Mouse (Mus musculus): ENCODE data around the gene Wfdc1. TPM values are rescaled to one million over a fixed set of nuclear protein-coding genes. Genes with fewer than 3 reads are reported as not detected.

The Wfdc1 gene
- total and polyA plus RNA-seq, 2 experiments from 2014 or later = 8.5 to 11.6 TPM

DNA sequence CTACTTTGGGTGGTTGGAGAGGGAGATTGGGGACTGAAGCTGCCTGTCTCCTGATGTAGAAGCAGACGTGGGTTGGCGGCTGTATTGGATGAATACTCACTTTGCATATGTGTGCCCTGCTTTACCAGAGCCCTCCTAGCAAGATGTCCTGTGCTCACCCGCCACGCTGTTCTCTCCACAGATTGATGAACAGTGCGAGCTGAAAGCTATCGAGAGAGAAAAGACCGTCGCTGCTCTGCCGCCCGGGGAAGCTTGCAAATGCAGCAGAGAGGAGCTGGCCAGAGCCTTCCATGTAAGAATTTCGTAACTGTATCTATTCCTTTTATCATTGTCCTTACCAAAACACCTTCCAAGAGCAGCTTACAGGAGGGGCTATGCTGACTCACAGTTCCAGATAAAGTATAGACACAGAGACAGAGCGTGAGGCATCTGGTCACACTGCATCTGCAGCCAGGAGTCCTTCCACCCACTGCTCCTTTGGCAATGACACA, 52.9 kb downstream of the Wfdc1 start:
- ATAC-seq (ENCODE audit: low FRiP score) (no peak), DNase-seq (ENCODE audit: low spot score) (peak; percentile 5)
- no peak overlapping the region for H3K4me2 ChIP-seq (ENCODE audit: low read depth, low read length, poor library complexity, severe bottlenecking)
- H3K4me3 ChIP-seq (ENCODE audit: low read depth, low read length) = no peak overlapping the region
- H3K9me3 ChIP-seq (ENCODE audit: low read length) = no peaks in the 10 kb centered on the region
- no peaks in the 10 kb centered on the region for H3K36me3 ChIP-seq (ENCODE audit: insufficient read depth, low read length)
- WGBS = 56% methylated on average over 12 of the region's 12 CpGs
- H3K4me1 ChIP-seq (ENCODE audit: insufficient read depth, low read length) = no peaks in the 10 kb centered on the region
- H3K9ac ChIP-seq (replicated peaks; ENCODE audit: low read length, poor library complexity, severe bottlenecking) = no peak overlapping the region
- no peak for TF ChIP-seq CTCF (IDR thresholded peaks at IDR 0.05)
- no peaks in the 10 kb centered on the region for H3K27me3 ChIP-seq (ENCODE audit: insufficient read depth, low read length)
- no peak overlapping the region for H3K27ac ChIP-seq (ENCODE audit: low read depth, low read length)

DNA sequence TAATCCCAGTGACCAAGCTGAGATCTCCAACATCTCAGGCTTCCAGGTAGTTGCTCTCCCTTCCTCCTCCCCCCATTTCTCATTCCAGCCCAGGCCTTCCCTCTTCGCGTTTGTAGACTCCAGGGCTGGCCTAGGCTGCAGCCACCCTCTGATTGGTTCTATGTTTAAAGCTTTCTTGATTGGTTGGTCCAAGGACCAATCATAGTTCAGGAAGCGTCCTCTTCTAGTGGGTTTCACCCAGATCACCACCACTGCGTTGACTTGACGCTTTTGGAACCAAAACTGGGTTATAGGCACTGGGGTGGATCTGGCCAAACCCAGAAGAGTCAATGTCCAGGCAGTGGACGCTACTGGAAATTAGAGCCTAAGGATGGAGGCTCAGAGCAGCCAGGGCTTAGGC, 56.2 kb downstream of the Wfdc1 start:
- WGBS = 54% methylated on average over 6 of the region's 6 CpGs
- Histone ChIP-seq H3K4me3 (ENCODE audit: low read depth, low read length) (no peak overlapping the region), H3K4me2 (ENCODE audit: low read depth, low read length, poor library complexity, severe bottlenecking) (no peak overlapping the region), H3K9ac (replicated peaks; ENCODE audit: low read length, poor library complexity, severe bottlenecking) (no peak overlapping the region), H3K4me1 (ENCODE audit: insufficient read depth, low read length) (no peaks in the 10 kb centered on the region), H3K27ac (ENCODE audit: low read depth, low read length) (no peak overlapping the region), H3K36me3 (ENCODE audit: insufficient read depth, low read length) (no peaks in the 10 kb centered on the region), H3K27me3 (ENCODE audit: insufficient read depth, low read length) (no peaks in the 10 kb centered on the region), H3K9me3 (ENCODE audit: low read length) (no peaks in the 10 kb centered on the region)
- TF ChIP-seq CTCF (IDR thresholded peaks at IDR 0.05) = no peak
- DNase-seq (ENCODE audit: low spot score) = no peak
- ATAC-seq (ENCODE audit: low FRiP score) = no peak

DNA sequence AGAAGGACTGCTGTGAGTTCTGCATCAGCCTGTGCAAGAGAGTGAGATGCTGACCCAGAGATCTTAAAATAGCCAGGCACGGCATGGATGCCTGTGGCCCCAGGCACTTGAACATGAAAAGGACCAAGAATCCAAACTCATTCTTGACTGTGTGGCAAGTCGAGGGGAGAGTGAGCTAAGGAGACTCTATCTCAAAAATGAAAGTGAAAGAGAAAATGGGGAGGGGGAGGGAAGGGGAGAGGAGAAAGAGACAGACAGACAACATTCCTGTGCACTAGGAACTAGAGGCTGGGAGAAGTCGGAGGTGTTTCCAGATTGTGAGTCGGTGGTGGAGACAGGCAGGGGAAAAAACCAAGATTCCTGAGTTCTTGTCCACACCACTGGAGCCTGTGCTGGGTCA, 57.5 kb downstream of the Wfdc1 start:
- Histone ChIP-seq H3K27me3 (ENCODE audit: insufficient read depth, low read length) (no peaks in the 10 kb centered on the region), H3K36me3 (ENCODE audit: insufficient read depth, low read length) (no peaks in the 10 kb centered on the region), H3K4me2 (ENCODE audit: low read depth, low read length, poor library complexity, severe bottlenecking) (no peak overlapping the region), H3K9ac (replicated peaks; ENCODE audit: low read length, poor library complexity, severe bottlenecking) (no peak overlapping the region), H3K4me1 (ENCODE audit: insufficient read depth, low read length) (no peaks in the 10 kb centered on the region), H3K27ac (ENCODE audit: low read depth, low read length) (no peak overlapping the region), H3K9me3 (ENCODE audit: low read length) (no peaks in the 10 kb centered on the region), H3K4me3 (ENCODE audit: low read depth, low read length) (no peak overlapping the region)
- ATAC-seq (ENCODE audit: low FRiP score) = no peak
- no peak for DNase-seq (ENCODE audit: low spot score)
- 70% methylated on average over 4 of the region's 4 CpGs for WGBS
- TF ChIP-seq CTCF (IDR thresholded peaks at IDR 0.05) = no peak

DNA sequence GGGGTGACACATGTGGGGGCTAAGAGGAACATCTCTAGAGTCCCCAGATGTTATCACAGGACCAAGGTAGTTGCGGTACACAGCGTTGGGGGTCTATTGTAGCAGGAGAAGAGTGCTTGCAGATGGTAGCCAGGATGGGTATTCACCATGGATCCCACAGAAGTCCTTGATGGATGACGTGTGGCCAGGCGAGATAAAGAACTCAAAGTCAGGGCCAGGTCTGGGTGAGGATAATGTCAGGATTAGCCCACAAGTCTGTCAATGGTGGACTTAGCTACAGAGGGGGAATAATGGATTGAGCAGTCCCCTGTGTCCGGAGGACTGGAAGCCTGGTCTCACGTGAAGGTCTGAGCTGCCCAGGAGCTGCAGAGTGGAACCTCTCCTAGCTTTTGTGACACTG, 58.4 kb downstream of the Wfdc1 start:
- no peaks in the 10 kb centered on the region for H3K36me3 ChIP-seq (ENCODE audit: insufficient read depth, low read length)
- no peaks in the 10 kb centered on the region for H3K27me3 ChIP-seq (ENCODE audit: insufficient read depth, low read length)
- DNase-seq (ENCODE audit: low spot score) (no peak), ATAC-seq (ENCODE audit: low FRiP score) (no peak)
- no peak overlapping the region for H3K27ac ChIP-seq (ENCODE audit: low read depth, low read length)
- H3K9me3 ChIP-seq (ENCODE audit: low read length) = no peaks in the 10 kb centered on the region
- no peak for TF ChIP-seq CTCF (IDR thresholded peaks at IDR 0.05)
- no peak overlapping the region for H3K4me2 ChIP-seq (ENCODE audit: low read depth, low read length, poor library complexity, severe bottlenecking)
- H3K4me3 ChIP-seq (ENCODE audit: low read depth, low read length) = no peak overlapping the region
- H3K4me1 ChIP-seq (ENCODE audit: insufficient read depth, low read length) = no peaks in the 10 kb centered on the region
- WGBS = 73% methylated on average over 6 of the region's 6 CpGs
- H3K9ac ChIP-seq (replicated peaks; ENCODE audit: low read length, poor library complexity, severe bottlenecking) = no peak overlapping the region

DNA sequence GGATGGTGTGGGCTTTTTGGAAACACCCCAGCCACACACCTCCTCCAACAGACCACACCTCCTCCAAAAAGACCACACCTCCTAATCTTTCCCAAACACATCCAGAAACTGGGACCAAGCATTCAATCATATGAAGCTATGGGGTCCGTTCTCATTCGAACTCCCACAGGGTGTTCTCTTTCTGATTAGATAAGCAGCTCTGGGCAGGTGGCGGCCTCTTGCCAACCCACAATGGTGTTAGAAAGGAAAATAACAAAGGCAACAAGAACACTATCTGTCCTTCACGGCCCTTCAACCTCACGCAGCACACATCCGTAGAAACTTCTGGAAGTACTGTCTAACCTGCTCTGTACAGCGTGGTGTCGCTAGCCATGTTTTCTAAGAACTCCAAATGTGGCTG, 60.9 kb downstream of the Wfdc1 start:
- no peak for ATAC-seq (ENCODE audit: low FRiP score)

DNA sequence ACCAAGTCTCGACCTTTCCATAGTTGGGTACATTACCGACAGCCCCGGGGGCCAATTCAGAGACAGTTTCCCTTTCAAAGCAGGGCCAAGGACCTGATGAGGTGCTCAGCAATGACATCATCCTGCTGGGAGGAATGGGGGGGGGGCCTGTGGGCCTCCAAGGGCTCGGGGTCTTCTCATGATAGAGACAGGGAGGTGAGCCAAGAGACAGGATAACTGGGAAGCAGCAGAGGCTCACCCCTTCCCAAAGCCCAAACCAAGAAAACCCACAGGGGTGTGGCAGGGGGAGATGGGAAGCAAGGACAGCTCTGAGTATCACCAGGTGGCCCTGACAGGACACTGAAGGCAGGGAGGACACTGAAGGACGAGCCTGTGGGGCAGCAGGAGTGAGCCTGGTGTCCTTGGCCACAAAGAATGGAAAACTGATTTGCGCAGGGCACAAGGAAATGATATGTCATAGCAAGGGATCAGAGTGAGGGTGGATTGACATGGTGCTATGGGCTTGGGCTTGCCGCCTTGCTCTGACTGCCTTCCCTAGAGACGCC, 62.3 kb downstream of the Wfdc1 start:
- Histone ChIP-seq H3K9ac (replicated peaks; ENCODE audit: low read length, poor library complexity, severe bottlenecking) (no peak overlapping the region), H3K36me3 (ENCODE audit: insufficient read depth, low read length) (no peaks in the 10 kb centered on the region), H3K27me3 (ENCODE audit: insufficient read depth, low read length) (no peaks in the 10 kb centered on the region), H3K4me1 (ENCODE audit: insufficient read depth, low read length) (no peaks in the 10 kb centered on the region), H3K4me3 (ENCODE audit: low read depth, low read length) (no peak overlapping the region), H3K9me3 (ENCODE audit: low read length) (no peaks in the 10 kb centered on the region), H3K4me2 (ENCODE audit: low read depth, low read length, poor library complexity, severe bottlenecking) (no peak overlapping the region), H3K27ac (ENCODE audit: low read depth, low read length) (no peak overlapping the region)
- DNase-seq (ENCODE audit: low spot score) = no peak
- WGBS = 86% methylated on average over 8 of the region's 8 CpGs
- ATAC-seq (ENCODE audit: low FRiP score) = no peak
- no peak for TF ChIP-seq CTCF (IDR thresholded peaks at IDR 0.05)

More for the DNA sequence above, 60.9 kb downstream of the Wfdc1 start:
- no peaks in the 10 kb centered on the region for H3K4me1 ChIP-seq (ENCODE audit: insufficient read depth, low read length)
- H3K27me3 ChIP-seq (ENCODE audit: insufficient read depth, low read length) = no peaks in the 10 kb centered on the region
- no peak overlapping the region for H3K4me2 ChIP-seq (ENCODE audit: low read depth, low read length, poor library complexity, severe bottlenecking)
- H3K36me3 ChIP-seq (ENCODE audit: insufficient read depth, low read length) = no peaks in the 10 kb centered on the region
- WGBS = 90% methylated on average over 8 of the region's 8 CpGs
- H3K9ac ChIP-seq (replicated peaks; ENCODE audit: low read length, poor library complexity, severe bottlenecking) = no peak overlapping the region
- TF ChIP-seq CTCF (IDR thresholded peaks at IDR 0.05) = no peak
- no peak overlapping the region for H3K27ac ChIP-seq (ENCODE audit: low read depth, low read length)
- DNase-seq (ENCODE audit: low spot score) = no peak
- no peaks in the 10 kb centered on the region for H3K9me3 ChIP-seq (ENCODE audit: low read length)
- no peak overlapping the region for H3K4me3 ChIP-seq (ENCODE audit: low read depth, low read length)

Data from midbrain, postnatal 0 days (tissue).